Mouse (Mus musculus) MEL (cell line): Measurements from ENCODE around the gene Gm20431.

Experiments
- CHD1 ChIP-seq: IDR thresholded peaks from 2 replicates; pipeline ENCODE4 v1.6.1; 2012; ENCODE audit warnings: low read depth, mild to moderate bottlenecking, inconsistent platforms, low read length, improper control_type of control experiment
- CHD2 ChIP-seq: IDR thresholded peaks from 2 replicates; pipeline ENCODE4 v1.6.1; 2011; ENCODE audit warnings: low read length, improper control_type of control experiment
- CTCF ChIP-seq, 3 experiments: IDR thresholded peaks in 2 of 3; conservative IDR thresholded peaks in 1 of 3; 2 replicates each; pipeline ENCODE4 v1.5.1; 2011 to 2012; ENCODE audit warnings: low read length in 3 of 3, low read depth in 2 of 3, mild to moderate bottlenecking in 2 of 3, improper control_type of control experiment in 1 of 3, inconsistent platforms in 1 of 3, mixed read lengths in 1 of 3, moderate library complexity in 1 of 3; ENCODE audit not compliant: control insufficient read depth in 1 of 3, insufficient read depth in 1 of 3, poor library complexity in 1 of 3, severe bottlenecking in 1 of 3
- ETS1 ChIP-seq: IDR thresholded peaks from 2 replicates; pipeline ENCODE4 v1.6.1; 2012; ENCODE audit warnings: low read depth, mild to moderate bottlenecking, inconsistent platforms, low read length, improper control_type of control experiment, moderate library complexity
- KAT2A ChIP-seq: conservative IDR thresholded peaks from 2 replicates; pipeline ENCODE4 v1.6.1; 2012; ENCODE audit warnings: low read depth, low read length, improper control_type of control experiment, inconsistent platforms
- MAFK ChIP-seq: IDR thresholded peaks from 2 replicates; pipeline ENCODE4 v1.6.1; 2011; ENCODE audit warnings: low read depth, mild to moderate bottlenecking, low read length, improper control_type of control experiment, borderline replicate concordance
- POLR2A ChIP-seq, 2 experiments: IDR thresholded peaks; 2 replicates each; pipeline ENCODE4 v1.6.1; 2011 to 2012; ENCODE audit warnings: low read length in 2 of 2, mild to moderate bottlenecking in 2 of 2, control low read depth in 1 of 2, improper control_type of control experiment in 1 of 2, low read depth in 1 of 2, moderate library complexity in 1 of 2; ENCODE audit not compliant: control insufficient read depth in 1 of 2, insufficient read depth in 1 of 2, poor library complexity in 1 of 2
- POLR2AphosphoS2 ChIP-seq: IDR thresholded peaks from 2 replicates; pipeline ENCODE4 v1.6.1; 2011; ENCODE audit warnings: low read length, improper control_type of control experiment
- TBP ChIP-seq: IDR thresholded peaks from 2 replicates; pipeline ENCODE4 v1.8.0; 2011; ENCODE audit warnings: low read depth, low read length, improper control_type of control experiment
- TCF12 ChIP-seq: IDR thresholded peaks from 2 replicates; pipeline ENCODE4 v1.6.1; 2014; ENCODE audit warnings: low read depth, mild to moderate bottlenecking, inconsistent platforms, low read length, improper control_type of control experiment, moderate library complexity
- USF1 ChIP-seq: IDR thresholded peaks from 2 replicates; pipeline ENCODE4 v1.6.1; 2014; ENCODE audit warnings: low read depth, mild to moderate bottlenecking, inconsistent platforms, low read length, improper control_type of control experiment, moderate library complexity
- USF2 ChIP-seq, 2 experiments: IDR thresholded peaks; 2 replicates each; pipeline ENCODE4 v1.6.1; 2011 to 2012; ENCODE audit warnings: improper control_type of control experiment in 2 of 2, low read length in 2 of 2, borderline replicate concordance in 1 of 2, inconsistent platforms in 1 of 2, low read depth in 1 of 2, mild to moderate bottlenecking in 1 of 2; ENCODE audit not compliant: insufficient read depth in 1 of 2
- ZKSCAN1 ChIP-seq: IDR thresholded peaks from 2 replicates; pipeline ENCODE4 v1.6.1; 2012; ENCODE audit warnings: low read depth, mild to moderate bottlenecking, inconsistent platforms, low read length, improper control_type of control experiment, moderate library complexity

- no peak for TF ChIP-seq CHD1
- no peak for TF ChIP-seq USF1
- TF ChIP-seq KAT2A: no peak
- no peak for TF ChIP-seq CHD2
- TF ChIP-seq MAFK: no peak
- TF ChIP-seq CTCF (IDR thresholded peaks at IDR 0.05 in 2 of 3, conservative IDR thresholded peaks at IDR 0.05 in 1 of 3; ENCODE audit: control insufficient read depth in 1 of 3, insufficient read depth in 1 of 3, low read depth in 2 of 3, low read length in 3 of 3, poor library complexity in 1 of 3, severe bottlenecking in 1 of 3): no peak
- no peak for TF ChIP-seq ETS1
- no peak for TF ChIP-seq ZKSCAN1
- no peak for TF ChIP-seq POLR2A (IDR thresholded peaks at IDR 0.05; ENCODE audit: control insufficient read depth in 1 of 2, insufficient read depth in 1 of 2, low read depth in 1 of 2, low read length in 2 of 2, poor library complexity in 1 of 2)
- no peak for TF ChIP-seq TCF12
- no peak for TF ChIP-seq TBP
- no peak for TF ChIP-seq POLR2AphosphoS2
- TF ChIP-seq USF2 (IDR thresholded peaks at IDR 0.05; ENCODE audit: borderline replicate concordance in 1 of 2, insufficient read depth in 1 of 2, low read depth in 1 of 2, low read length in 2 of 2): no peak
Observed at GRCm38 (mm10) chr2:167625670-167626069, 35.6 kb downstream of the Gm20431 start.
